Mouse (Mus musculus) thymus, postnatal 4 days (tissue): ENCODE data around the gene Gfap.

Experiments used
- DNase-seq: peaks from one replicate; pipeline ENCODE4 v3.0.0; 2021

Gene Gfap

DNA sequence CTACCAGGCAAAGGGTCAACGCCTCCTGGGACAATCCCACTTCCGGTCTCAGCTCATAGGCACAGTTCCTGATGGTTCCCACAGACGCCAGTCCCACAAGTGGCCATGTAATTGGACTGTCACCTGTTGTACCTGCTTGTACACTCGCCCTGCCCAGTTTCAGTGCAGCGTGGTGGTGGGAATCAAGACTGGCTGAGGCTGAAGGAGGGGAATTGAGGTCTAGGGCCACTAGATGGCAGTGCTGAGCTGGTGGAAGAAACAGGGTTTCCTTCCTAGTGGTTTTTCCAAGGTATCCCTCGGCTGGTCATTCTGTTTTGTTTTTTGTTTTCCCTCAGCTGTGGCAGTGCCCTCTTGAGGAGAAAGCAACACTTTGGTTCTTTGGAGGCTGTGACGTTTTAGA, at the start of gene Gfap:
Gene Gfap, minus strand, starts transcription at position 150 of the 400 bp plus-strand sequence.
- DNase-seq, result peak; percentile 81

DNA sequence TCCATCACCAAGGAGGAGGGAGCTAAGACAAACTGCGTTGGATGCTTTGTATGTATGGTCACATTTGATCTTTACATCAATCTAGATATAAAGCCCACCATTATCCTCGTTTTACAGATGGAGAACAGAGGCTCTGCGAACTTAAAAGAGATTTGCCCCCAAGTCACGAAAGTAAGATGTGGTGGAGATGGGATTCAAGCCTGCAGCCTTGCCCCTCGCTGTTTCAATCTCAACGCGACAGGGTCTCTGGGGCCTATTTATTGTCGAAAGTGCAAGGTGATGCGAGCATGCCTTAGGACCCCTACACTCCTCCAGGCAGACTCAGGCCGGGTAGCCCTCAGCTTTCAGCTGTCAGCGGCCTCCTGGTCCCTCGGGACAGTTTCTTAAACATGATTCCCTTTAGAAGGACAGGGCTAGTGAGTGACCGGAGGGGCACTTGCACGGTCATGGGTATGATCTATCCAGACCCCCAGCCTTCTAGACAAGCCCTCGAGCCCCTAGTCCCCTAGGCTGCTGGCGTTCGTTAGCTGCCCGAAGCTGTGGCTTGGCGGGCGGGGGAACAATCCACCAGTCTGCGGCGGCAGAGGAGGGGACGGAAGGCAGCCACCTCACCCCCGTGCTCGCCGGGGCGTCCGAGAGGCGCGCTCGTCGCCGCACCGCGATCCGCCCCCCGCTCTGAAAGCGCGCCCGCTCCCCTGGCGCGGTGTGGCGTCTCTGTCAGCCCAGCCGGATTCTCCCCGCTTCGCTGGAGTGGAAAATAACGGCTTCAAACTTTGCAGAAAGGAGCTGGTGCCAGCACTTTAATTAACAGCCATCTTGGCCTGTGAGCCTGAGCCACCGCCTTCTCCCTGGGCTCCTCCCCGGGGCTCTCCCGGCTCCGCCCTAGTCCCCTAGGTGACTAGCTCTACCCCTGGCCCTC, 47.6 kb upstream of the Gfap start:
- DNase-seq, result peak; percentile 52

DNA sequence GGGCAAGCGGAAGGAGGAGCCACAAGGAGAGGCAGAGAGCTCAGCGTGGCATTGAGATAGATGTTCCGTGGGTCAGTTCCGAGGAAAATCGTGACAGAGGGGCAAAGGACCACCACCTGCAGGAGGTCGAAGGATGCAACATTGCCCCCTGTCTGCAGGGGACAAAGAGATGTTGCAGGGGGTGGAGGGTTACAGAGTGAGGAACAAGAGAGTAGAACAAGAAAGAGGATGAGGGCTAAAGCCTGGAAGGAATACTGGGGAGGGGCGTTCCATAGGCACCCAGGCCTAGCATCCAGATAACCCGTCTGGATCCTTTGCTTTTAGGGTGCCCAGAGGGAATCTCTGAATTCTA, 46.3 kb upstream of the Gfap start:
- DNase-seq, result peak; percentile 47

DNA sequence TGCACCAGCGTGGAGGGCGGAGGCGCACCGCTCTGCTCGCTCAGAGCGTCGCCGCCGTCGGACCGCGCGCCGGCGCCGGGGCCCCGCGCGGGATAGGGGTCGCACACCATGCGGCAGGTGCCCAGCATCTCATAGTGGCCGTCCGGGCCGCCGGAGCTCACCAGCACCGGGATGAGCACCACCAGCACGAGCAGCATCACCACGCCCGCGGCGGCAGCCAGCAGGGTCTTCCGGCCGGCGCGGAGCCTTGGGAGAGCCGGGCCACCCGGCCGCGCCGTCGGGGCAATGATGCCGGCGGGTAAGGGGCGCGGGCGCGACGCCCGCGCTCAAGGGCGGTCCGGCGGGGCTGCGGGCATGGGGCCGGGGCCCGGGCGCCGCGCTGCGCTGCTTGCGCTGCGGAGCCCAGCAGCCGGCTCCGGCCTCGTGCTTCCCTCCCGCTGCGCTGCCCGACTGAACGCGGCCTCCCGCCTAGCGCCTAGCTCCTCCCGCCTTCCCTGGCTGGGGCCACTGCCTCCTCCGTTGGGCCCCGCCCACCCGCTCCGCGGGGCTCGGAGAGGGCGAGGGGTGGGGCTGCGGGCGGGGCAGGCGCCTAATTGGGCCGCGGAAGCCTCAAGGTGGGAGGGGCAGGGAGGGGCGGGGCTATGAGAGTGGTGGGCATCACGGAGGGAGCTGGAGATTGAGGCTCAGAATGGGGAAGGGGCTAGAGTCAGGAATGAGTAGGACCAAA, 45.7 kb upstream of the Gfap start, which contains the start of gene C1ql1:
Gene C1ql1, minus strand, starts transcription at position 424 of the 727 bp plus-strand sequence.
- peak; percentile 84 for DNase-seq

DNA sequence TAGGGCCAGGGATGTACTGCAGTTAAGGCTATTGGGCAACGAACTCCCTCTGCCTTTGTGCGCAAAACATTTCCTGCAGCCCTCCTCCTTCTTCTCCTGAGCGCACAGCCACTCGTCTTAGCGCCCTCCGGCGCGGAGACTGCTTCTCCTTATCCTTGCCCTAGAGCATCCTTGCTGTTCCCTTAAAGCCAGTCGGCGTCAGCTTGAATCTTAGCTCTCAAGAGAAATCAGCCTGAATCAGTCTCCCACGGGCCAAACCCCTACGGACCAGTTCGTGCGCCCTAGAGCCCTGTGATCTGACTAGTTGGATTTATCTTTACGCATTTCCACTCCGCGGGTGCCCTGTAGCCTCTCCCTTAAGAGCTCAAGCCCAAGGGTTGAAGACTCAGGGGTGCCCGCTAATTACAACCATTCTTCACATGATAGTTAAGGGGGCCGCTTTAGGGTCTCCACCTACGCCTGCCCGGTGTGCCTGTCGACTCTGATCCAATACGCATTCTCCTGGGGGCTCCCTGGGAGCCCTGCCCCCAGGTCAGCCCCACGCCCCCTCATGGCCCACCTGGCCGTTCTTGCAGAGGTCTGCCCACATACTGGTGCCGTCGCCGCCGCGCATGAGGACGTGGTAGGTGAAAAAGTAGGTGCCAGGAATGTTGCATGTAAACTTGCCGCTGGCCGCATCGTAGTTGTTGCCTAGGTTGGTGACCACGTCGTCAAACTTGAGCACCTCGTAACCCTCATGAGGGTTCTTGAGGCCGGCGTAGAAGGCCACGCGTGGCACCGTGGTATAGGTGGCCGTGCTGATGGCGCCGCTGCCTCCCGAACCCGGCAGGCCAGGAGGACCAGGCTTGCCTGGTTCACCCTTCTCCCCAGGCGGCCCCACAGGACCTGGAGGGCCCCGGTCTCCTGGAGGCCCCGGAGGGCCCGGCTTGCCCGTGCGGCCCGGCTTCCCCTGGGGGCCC, 44.9 kb upstream of the Gfap start:
- DNase-seq, result peak; percentile 22

DNA sequence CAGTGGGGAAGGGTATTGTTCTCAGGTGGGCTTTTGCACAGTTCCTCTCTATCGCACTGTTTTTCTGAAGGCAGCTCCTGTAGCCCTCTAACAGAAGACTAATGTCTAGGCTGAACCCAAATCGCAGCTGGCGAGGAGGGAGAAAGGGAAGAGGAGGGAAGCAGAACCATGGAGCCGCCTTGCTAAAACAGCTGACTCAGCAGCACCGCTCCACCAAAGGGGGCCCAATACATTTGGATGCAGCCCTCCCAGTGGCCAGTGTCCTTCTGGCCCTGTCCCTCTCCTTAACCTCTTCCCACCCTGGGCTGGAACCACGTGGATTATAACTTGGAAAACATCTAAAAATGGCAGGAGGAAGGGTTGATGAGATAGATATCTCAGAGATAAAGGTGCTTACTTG, 40.5 kb upstream of the Gfap start:
- DNase-seq, result no peak

DNA sequence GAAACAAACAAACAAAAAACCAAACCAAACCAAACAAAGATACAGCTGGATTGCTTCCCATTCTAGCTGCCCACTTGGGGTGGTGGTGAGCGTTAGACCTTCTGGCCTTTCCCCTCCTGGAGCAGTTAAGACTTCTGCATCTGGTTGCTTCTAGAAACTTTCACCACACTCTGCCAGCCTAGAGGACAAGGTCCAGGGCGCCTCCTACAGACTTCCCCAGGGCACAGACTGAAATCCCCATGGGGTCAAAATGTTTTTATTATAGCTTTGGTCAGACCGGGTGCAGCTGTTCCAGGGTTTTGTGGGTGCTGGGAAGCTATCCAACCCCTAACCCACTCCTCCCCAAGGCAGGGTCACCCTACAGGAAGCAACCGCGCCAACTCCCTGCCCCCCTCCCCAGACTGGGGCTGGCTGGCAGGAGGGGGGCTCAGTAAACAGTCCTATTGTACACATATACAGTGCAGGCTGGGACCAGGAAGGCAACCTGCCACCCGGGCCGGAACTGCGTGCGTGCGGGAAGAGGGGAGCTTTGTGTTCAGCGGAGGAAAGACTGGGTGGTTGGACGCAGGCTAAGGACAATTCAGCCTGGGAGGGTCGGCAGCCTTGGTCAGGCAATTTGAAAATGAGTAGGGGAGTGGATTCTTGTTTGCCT, 38.4 kb upstream of the Gfap start:
- DNase-seq, result peak; percentile 16

DNA sequence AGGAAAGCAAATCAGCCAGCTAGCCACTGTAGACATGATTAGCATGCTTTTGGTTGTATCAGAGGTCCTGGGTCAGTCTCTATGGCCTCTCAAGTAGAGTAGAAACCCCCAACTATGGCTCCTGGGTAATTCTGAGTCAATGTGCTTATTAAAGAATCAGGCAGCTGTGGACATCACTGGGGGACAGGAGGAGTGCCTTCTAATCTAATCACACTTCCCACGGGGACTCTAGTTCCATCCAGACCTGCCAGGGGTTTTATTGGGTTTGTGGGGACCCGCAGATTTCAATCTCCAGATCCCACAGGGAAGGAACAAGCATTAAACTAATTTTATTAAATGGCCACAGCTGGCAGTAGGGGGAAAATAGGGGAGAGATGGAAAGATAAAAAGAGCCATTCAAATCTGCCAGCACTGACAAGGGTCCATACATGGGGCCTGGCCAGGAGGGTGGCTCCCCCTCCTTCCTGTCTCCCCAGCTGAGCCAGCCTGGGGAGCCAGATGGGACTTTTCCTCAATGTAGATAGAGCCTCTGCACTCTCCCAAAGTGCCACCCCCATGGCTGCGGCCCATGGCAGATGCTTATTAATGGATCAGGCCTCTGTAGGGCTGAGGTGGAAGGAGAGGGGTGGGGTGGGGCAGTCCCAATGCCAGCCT, 36.9 kb upstream of the Gfap start:
- no peak for DNase-seq

DNA sequence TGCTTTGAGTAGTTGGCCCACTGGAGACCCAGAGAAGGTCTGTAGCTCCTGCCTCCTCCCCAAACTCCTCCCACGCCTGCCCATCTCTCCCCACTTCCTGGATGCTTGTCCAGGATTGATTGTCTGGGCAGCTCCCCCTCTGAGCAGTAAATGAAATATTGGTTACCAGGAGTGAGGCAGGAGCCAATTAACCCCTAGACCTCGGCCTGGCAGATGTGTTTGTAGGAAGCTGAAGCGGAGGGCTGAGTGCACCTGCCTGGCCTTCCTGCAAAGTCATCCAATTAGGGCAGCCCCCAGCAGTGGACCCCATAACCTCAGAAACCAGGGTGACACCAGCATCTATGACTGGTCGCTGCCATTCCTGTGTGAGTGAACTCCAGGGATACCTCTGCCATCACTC, 35.6 kb upstream of the Gfap start:
- no peak for DNase-seq

DNA sequence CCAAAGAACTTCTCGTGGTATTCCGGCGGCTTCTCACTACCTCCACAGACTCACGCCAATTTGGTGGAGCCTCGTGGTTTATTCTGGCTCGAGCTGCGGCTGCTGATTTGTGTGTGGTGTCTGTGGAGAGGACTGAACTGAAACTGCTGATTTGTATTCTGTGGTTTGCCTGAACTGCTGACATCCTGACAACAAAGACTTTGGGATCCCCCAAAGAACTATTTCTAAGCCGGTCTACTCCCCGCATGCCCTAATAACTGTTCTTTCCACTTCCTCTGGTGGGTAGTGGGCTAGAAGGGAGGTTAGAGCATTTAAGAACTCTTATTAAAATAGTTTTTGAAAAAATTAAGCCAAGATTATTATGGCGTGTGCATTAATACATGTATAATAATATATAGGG, 30.0 kb upstream of the Gfap start:
- DNase-seq, result no peak

DNA sequence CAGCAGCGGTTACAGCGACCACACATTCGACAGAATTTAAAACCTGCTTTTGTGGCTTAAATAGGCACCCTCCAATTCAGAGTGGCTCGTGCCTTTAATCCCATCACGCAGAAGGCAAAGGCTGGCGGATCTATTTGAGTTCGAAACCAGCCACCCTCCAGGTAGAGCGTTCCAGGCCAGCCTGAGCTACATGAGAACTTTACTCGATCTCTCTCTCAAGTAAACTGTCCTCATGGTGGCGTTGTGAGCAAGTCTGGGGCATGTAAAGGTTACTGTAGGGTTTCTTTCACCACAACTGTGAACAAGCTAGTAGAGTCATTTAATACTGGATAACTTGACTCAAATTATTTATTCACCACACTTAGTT, 24.6 kb upstream of the Gfap start:
- DNase-seq, result peak; percentile 77

DNA sequence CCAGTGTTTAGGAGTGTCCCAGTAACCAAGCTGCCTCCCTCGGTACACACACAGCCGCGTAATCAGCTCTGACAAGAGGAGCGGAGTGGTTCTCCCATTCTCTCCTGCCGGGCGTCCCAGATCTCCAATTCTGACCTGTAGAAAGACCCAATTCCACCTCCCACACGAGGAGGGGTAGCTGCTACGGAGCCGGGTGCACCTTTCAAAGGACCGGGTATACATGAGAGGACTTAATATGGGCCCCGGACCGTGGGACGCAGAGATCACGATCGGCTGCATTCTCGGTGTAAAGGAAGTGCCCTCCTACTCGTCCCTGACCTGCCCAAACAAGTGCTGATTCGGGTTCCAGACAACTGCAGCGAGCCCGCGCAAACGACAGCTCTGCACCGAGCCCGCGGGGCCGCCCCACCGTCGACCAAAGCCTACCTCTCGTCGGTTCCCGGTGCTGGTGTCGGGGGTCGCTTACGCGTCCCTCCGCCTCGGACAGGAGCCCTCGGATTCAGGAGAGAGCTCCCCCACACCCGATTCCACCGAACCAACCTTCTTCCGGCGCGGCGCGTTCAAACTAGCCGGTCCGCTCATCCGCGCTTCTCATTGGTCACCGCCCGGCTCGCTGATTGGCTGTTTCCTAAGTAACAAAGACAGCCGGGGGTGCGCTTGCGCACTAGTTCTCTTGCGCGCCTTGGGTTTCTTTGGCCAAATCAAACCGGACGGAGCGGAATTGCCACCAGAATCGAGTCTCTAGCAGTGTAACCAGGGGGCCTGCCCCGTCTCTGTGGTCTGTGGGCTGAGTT, 24.0 kb upstream of the Gfap start, which contains the start of gene Kif18b:
Gene Kif18b, minus strand, starts transcription at position 568 of the 794 bp plus-strand sequence.
- DNase-seq, result peak; percentile 94

DNA sequence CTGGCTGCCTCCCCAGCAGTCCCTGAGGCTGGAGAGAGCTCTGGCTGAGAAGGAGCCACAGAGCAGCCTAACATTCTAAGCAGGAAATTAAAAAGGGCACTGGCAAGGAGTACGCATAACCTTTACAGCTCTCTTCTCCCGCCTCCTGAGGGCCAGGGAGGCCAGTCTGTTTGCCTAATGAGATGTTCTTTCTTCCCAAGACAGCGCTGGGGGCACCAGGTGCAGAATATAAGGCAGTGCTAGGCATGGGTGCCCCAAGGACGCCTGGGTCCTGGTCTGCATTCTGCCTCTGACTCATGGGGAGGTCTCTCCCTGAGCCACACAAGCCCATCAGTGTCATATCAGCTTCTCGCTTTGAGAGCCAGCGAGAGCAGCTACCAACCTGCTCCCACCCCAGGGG, 20.8 kb upstream of the Gfap start:
- DNase-seq, result no peak

DNA sequence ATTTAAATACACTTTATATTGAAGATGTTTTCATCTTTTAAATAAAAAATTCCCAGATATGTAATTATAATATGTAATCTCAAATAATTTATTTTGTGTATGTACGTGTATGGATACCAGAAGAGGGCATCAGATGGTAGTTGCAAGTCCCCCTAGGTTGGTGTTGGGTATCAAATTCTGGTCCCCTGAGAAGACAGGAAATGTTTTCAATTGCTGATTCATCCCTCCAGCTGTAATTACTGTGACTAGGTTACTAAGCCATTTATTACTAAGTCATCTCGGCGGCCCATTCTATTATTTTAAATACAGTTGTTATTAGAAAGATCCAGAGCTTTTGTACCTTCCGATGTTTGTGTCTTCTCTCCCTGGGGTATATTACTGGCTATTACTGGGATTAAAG, 17.4 kb upstream of the Gfap start:
- DNase-seq, result no peak

DNA sequence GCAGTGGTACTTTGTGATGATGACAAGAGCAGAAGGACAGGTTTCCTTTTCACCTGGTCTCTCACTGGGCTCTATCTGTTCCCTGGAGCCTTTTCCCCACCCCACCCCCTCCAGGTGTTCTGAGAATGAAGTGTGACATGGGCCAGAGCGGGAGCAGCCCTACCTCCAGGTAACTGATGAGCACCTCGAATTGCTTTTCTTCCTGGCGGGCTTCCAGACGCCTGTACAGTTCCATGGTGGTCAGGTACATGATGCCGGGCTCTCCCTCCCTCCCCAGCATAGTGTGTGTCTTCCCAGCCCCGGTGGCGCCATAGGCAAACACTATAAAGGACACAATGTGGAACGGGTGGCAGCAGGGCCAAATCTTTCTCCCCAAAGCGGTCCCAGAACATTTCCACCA, 14.7 kb upstream of the Gfap start:
- DNase-seq, result no peak

DNA sequence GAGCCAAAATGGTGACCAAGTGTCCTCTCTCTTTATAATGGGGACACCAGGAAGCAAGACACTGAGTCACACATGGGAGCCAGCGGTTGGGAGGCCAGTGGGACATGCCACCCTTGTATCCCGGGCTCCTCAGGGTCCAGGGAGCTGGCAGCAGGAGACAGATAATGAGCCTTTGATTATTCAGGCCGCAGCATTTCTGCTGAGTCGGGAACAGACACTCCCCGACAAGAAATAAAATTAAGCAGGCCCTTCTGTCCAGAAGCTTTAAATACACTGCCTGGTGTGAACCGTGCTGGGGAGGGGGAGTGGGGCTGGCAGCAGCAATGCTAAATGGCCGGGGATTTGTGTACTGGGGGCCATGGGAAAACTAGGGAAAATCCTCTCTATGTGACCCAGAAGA, 10.7 kb upstream of the Gfap start:
- no peak for DNase-seq

DNA sequence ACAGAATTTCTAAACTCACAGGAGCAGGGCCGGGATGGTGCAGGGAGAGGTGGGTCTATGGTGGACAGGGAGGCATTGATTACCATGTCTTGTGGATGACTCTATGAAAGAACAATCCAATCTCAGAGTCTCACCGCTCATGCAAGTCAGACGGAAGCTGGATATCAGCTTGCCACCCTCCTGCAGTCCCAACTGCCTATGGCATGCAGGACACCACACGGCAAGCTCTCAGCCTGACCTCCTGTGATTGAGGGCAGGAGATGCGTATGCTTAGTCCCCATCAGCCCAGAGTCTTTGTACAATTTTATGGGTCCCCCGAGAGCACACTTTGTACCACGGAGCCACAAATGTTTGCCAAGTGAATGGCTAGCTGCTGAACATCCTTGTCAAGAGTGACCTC, 2.9 kb upstream of the Gfap start:
- DNase-seq, result no peak

DNA sequence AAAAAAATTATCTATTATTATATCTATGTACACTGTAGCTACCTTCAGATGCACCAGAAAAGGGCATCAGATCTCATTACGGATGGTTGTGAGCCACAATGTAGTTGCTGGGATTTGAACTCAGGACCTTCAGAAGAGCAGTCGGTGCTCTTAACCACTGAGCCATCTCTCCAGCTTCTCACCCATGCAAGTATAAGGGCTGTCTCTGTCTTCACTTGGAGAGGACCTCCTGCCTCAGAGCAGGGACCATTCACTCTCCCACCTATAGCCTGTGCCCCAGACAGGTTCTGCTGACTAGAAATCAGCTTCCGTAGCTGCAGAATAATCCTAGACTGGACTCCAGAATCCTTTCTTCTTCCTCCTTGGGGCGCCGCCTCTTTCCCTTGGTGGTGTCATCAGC, 1.4 kb upstream of the Gfap start:
- no peak for DNase-seq

DNA sequence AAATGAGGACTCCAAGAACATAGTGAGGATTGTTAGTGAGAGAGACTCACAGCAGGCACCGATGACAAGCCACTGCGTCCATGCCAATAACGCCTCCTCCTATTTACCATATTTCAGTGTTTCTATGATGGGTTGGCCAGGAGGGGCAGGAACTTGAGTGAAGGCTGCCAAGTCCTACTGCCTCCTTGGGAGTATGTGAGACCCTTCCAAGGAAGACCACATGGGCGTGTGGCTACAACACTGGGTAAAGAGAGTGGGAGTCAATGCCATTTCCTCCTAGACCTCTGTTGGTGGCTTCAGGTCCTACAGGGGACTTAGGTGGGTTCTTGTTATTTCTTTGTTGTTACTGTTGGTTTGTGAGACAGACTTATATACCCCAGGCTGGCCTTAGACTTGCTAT, 487 bp upstream of the Gfap start:
- DNase-seq, result no peak

DNA sequence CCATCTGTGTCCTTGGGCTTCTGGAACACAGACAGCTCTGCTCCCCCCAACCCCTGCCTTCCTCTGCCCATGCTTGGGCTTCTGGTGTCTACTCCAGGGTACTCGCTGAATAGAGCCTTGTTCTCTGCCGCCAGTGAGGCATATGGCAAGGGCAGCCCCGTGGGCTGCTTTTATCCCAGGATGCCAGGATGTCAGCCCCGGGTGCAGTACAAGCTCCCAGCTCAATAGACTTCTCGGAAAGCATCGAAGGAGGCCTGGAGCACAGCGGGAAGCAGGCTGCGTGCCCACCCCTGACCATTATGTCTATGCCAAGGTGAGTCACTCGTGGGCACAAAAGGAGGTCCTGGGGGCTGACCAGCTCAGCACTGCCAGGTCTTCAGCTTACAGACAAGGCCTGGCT, 2.3 kb downstream of the Gfap start:
- no peak for DNase-seq

DNA sequence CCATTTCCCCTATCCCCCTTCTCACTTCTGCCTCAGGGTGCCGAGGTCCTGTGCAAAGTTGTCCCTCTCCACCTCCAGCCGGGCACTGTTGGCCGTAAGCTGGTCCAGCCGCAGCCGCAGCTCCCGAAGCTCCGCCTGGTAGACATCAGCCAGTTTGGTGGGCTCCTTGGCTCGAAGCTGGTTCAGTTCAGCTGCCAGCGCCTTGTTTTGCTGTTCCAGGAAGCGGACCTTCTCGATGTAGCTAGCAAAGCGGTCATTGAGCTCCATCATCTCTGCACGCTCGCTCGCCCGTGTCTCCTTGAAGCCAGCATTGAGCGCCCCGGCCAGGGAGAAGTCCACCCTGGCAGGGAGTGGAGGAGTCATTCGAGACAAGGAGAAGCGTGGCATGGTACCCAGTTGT, 4.1 kb downstream of the Gfap start:
- DNase-seq, result no peak
